ENCODE assay signal across 12 mouse cellular contexts in genomic region chr6:128992337-128992736, GRCm38 (mm10). TPM values are rescaled to one million over a fixed set of nuclear protein-coding genes. Genes with fewer than 3 reads are reported as not detected.
DNase-seq lines count a peak whose midpoint lies in the region; ATAC-seq and TF ChIP-seq lines count a peak whose summit lies in the region.
"Had no signal": no experiment of that assay in that cellular context is flagged by ENCODE, and none has a peak within 500 bp of the region (broad histone marks: within the 10 kb centered on the region; RNA-seq: fewer than 3 reads in every experiment).

No protein-coding gene starts in this region.

- peaks cover 8% of the 10 kb centered on the region for H3K4me1 ChIP-seq in hindbrain, embryonic 13.5 days (replicated peaks)
- peaks cover 12% of the 10 kb centered on the region for H3K4me1 ChIP-seq in neural tube, embryonic 13.5 days (replicated peaks)

- H3K27me3 ChIP-seq in hindbrain, embryonic 13.5 days: peaks cover 37% of the 10 kb centered on the region
- H3K27me3 ChIP-seq in neural tube, embryonic 13.5 days: peaks cover 43% of the 10 kb centered on the region

- H3K4me2 ChIP-seq in hindbrain, embryonic 13.5 days: 0 out of 2 replicates have a peak overlapping the region, but pooled peaks have one; percentile 15
- peak overlapping the region; percentile 30; the same call in 1 of the 2 replicates for H3K4me2 ChIP-seq in neural tube, embryonic 13.5 days
- H3K4me2 ChIP-seq: liver, embryonic 11.5 days had no signal

- 14% methylated on average over 2 of the region's 2 CpGs for WGBS in hindbrain, embryonic 13.5 days
- WGBS in neural tube, embryonic 13.5 days: 13% methylated on average over 2 of the region's 2 CpGs

- H3K4me3 ChIP-seq in layer of hippocampus, adult 2 months: peak overlapping the region; percentile 27; the same call in 1 of the 2 replicates
- no peak overlapping the region for H3K4me3 ChIP-seq in hindbrain, embryonic 13.5 days
- H3K4me3 ChIP-seq in neural tube, embryonic 13.5 days: no peak overlapping the region

- no peak overlapping the region for H3K27ac ChIP-seq in layer of hippocampus, adult 2 months
- no peak overlapping the region for H3K27ac ChIP-seq in hindbrain, embryonic 13.5 days
- H3K27ac ChIP-seq in neural tube, embryonic 13.5 days (replicated peaks): no peak overlapping the region

- H3K36me3 ChIP-seq in hindbrain, embryonic 13.5 days: no peaks in the 10 kb centered on the region
- no peaks in the 10 kb centered on the region for H3K36me3 ChIP-seq in neural tube, embryonic 13.5 days

- no peaks in the 10 kb centered on the region for H3K9me3 ChIP-seq in hindbrain, embryonic 13.5 days
- H3K9me3 ChIP-seq in neural tube, embryonic 13.5 days: no peaks in the 10 kb centered on the region

- no peak for DNase-seq in layer of hippocampus, adult 2 months (ENCODE audit: low spot score in 2 of 2)
- DNase-seq in layer of hippocampus, adult 8-10 months (ENCODE audit: low spot score in 2 of 2): no peak
- peak; percentile 31 for DNase-seq in embryo, embryonic 9.5 days (ENCODE audit: extremely low spot score)
- no peak for DNase-seq in gastrocnemius, adult 8-10 months (ENCODE audit: low spot score in 2 of 2)
- no peak for DNase-seq in right cerebral cortex, postnatal 36 days (ENCODE audit: low spot score in 2 of 2)
- DNase-seq: cerebellum, adult 11 months; layer of hippocampus, postnatal 36 days; thymus, adult 18-20 months had no signal

- TF ChIP-seq CTCF in layer of hippocampus, adult 2 months (conservative IDR thresholded peaks at IDR 0.05): no peak

- no peak overlapping the region for H3K9ac ChIP-seq in hindbrain, embryonic 13.5 days
- H3K9ac ChIP-seq in neural tube, embryonic 13.5 days: no peak overlapping the region

- 0 out of 2 replicates have a peak, but pooled peaks have one; percentile 21 for ATAC-seq in hindbrain, embryonic 13.5 days (ENCODE audit: low FRiP score)
- no peak for ATAC-seq in neural tube, embryonic 13.5 days (ENCODE audit: low read depth)

RNA-seq across cellular contexts. Expression of gene Klrb1f, which starts 53.4 kb away (rescaled TPM):
- not detected for total RNA-seq in layer of hippocampus, adult 2 months (2021)
- not detected for total RNA-seq in layer of hippocampus, adult 8-10 months (2022)
- polyA plus RNA-seq in hindbrain, embryonic 13.5 days (2015; fragmentation: Nextera tagmentation; extraction: Ambion mirVana): 0.23 and 0.25 TPM in 2 replicates
- 0.34 and 0.45 TPM in 2 replicates for polyA plus RNA-seq in neural tube, embryonic 13.5 days (2015; fragmentation: Nextera tagmentation; extraction: Ambion mirVana)
- not detected for total RNA-seq in gastrocnemius, adult 8-10 months (2022)
- total RNA-seq: heart, postnatal 25 days; layer of hippocampus, postnatal 36 days had no signal

RNA-seq across cellular contexts. Expression of gene Clec2g, which starts 58.2 kb away (rescaled TPM):
- 1 to 10 TPM in 1 of 2 experiments, under 1 TPM in 1; 0.71 to 1.0 TPM for total RNA-seq in layer of hippocampus, adult 2 months (2021)
- total RNA-seq in layer of hippocampus, adult 8-10 months (2022): 1 to 10 TPM in 1 of 4 experiments, under 1 TPM in 1, not detected in 2; 0.69 to 1.0 TPM
- polyA plus RNA-seq in hindbrain, embryonic 13.5 days (2015; fragmentation: Nextera tagmentation; extraction: Ambion mirVana): not detected in 2 replicates
- not detected in 2 replicates for polyA plus RNA-seq in neural tube, embryonic 13.5 days (2015; fragmentation: Nextera tagmentation; extraction: Ambion mirVana)
- total RNA-seq in gastrocnemius, adult 8-10 months (2022): 1 to 10 TPM; 2.5 to 7.3 (median 6.0) TPM
- polyA plus RNA-seq: liver, embryonic 11.5 days had no signal
